Mouse (Mus musculus): Measurements from ENCODE around the gene Mecr. TPM values are rescaled to one million over a fixed set of nuclear protein-coding genes. Genes with fewer than 3 reads are reported as not detected.
"Not testable (repeated sequence)": the region's sequence is repeated elsewhere in the genome, so short reads cannot be mapped to it uniquely, and the experiment has no call there.

Gene Mecr
- polyA plus RNA-seq (2015; fragmentation: Nextera tagmentation; extraction: Ambion mirVana): 57.5 and 66.0 TPM in 2 replicates

- Histone ChIP-seq H3K9me3 (no peaks in the 10 kb centered on the region), H3K27me3 (replicated peaks) (peaks cover 4% of the 10 kb centered on the region; the same call in 1 of the 2 replicates), H3K4me2 (peak within 1 kb of the TSS; percentile 79), H3K4me3 (replicated peaks) (peak within 1 kb of the TSS; percentile 96), H3K9ac (peak within 1 kb of the TSS; percentile 77), H3K27ac (no peak within 1 kb of the TSS), H3K4me1 (peaks cover 17% of the 10 kb centered on the region), H3K36me3 (0 out of 2 replicates have a peak, but pooled peaks cover 2% of the 10 kb centered on the region)
- peak; percentile 74 for ATAC-seq (ENCODE audit: insufficient read depth, low FRiP score, low read depth)
- WGBS: under 1% methylated on average over 37 of the region's 37 CpGs
These were observed at the start of gene Mecr for GRCm38 (mm10) chr4:131843290-131843743. TSS of gene Mecr (plus strand) at chr4:131843470.

GRCm38 (mm10) chr4:131796312-131797080, 46.8 kb upstream of the Mecr start:
- no peak overlapping the region for H3K4me3 ChIP-seq (replicated peaks)
- 76% methylated on average over 14 of the region's 14 CpGs for WGBS
- H3K4me1 ChIP-seq: no peaks in the 10 kb centered on the region
- H3K27me3 ChIP-seq (replicated peaks): no peaks in the 10 kb centered on the region
- H3K9ac ChIP-seq: no peak overlapping the region
- H3K9me3 ChIP-seq: no peaks in the 10 kb centered on the region
- ATAC-seq (ENCODE audit: insufficient read depth, low FRiP score, low read depth): no peak
- H3K4me2 ChIP-seq: no peak overlapping the region
- H3K27ac ChIP-seq: no peak overlapping the region
- H3K36me3 ChIP-seq: no peaks in the 10 kb centered on the region

DNA sequence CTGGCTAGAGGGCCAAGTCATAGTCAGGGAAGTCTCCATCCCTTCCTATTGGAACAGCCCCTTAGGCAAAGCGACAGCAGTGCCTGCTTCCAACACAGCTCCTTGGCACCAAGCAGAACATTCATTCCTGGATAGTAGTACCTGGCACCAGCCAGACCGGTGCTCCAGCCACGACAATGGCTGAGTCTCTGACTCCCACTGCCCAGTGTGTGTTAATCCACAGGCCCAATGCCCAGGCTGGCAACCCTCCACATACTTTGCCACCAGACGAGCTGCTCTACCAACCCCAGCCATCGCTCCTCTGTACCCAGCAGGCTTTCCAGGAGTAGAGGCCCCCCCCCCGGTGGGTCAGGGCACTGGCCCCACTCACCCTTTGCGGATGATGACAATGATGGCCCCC, 45.8 kb upstream of the Mecr start:
- no peaks in the 10 kb centered on the region for H3K36me3 ChIP-seq
- H3K4me1 ChIP-seq: no peaks in the 10 kb centered on the region
- H3K27ac ChIP-seq: no peak overlapping the region
- no peak overlapping the region for H3K4me3 ChIP-seq (replicated peaks)
- ATAC-seq (ENCODE audit: insufficient read depth, low FRiP score, low read depth): no peak
- H3K4me2 ChIP-seq: no peak overlapping the region
- H3K27me3 ChIP-seq (replicated peaks): no peaks in the 10 kb centered on the region
- 79% methylated on average over 7 of the region's 7 CpGs for WGBS
- no peak overlapping the region for H3K9ac ChIP-seq
- no peaks in the 10 kb centered on the region for H3K9me3 ChIP-seq

GRCm38 (mm10) chr4:131797920-131798319, 45.4 kb upstream of the Mecr start:
- Histone ChIP-seq H3K4me1 (0 out of 2 replicates have a peak, but pooled peaks cover under 1% of the 10 kb centered on the region), H3K36me3 (no peaks in the 10 kb centered on the region), H3K9me3 (no peaks in the 10 kb centered on the region), H3K4me2 (no peak overlapping the region), H3K4me3 (replicated peaks) (no peak overlapping the region), H3K27ac (no peak overlapping the region), H3K9ac (no peak overlapping the region), H3K27me3 (replicated peaks) (no peaks in the 10 kb centered on the region)
- WGBS: 65% methylated on average over 12 of the region's 12 CpGs
- no peak for ATAC-seq (ENCODE audit: insufficient read depth, low FRiP score, low read depth)

DNA sequence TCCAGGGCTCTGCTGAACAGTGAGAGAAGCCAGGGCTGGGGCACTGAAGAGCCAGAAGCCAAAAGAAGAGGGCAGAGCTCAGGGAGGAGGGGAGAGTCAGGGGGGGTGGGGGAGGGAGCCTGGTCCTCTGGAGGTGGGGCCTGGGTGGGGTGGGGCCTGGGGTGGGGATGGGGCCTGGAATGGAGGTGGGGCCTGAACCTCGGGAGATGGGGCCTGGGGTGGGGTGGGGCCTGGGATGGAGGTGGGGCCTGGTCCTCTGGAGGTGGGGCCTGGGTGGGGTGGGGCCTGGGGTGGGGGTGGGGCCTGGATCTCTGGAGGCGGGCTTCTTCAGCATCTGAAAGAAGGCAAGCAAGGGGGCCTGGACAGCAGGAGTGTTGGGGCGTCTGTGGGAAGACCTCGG, 44.3 kb upstream of the Mecr start:
- Histone ChIP-seq H3K27ac (no peak overlapping the region), H3K4me2 (no peak overlapping the region), H3K4me3 (replicated peaks) (no peak overlapping the region), H3K27me3 (replicated peaks) (no peaks in the 10 kb centered on the region), H3K9me3 (no peaks in the 10 kb centered on the region), H3K36me3 (no peaks in the 10 kb centered on the region), H3K4me1 (peaks cover 7% of the 10 kb centered on the region; the same call in 1 of the 2 replicates), H3K9ac (no peak overlapping the region)
- ATAC-seq (ENCODE audit: insufficient read depth, low FRiP score, low read depth): no peak
- 56% methylated on average over 3 of the region's 4 CpGs for WGBS

DNA sequence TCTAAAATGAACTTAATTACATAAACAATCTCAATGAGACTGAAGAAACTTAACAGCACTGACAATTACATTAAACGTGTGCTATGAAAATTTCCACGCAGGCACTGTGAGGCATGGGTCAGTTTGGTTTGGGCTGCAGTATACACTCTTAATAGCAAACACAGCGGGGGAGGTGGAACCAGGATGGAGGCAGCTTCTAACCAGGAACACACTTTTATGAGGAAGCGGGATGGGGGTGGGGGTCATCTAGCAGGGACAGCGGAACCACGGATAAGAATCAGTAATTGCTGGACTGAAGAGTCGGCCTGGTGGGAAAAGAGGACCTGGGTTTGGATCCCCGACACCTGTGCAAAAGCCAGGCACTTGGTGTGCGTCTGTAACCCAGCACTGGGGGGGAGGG, 39.4 kb upstream of the Mecr start:
- H3K36me3 ChIP-seq: no peaks in the 10 kb centered on the region
- peaks cover 7% of the 10 kb centered on the region; the same call in 1 of the 2 replicates for H3K4me1 ChIP-seq
- ATAC-seq (ENCODE audit: insufficient read depth, low FRiP score, low read depth): no peak
- H3K4me2 ChIP-seq: no peak overlapping the region
- no peaks in the 10 kb centered on the region for H3K27me3 ChIP-seq (replicated peaks)
- H3K9me3 ChIP-seq: no peaks in the 10 kb centered on the region
- no peak overlapping the region; the same call in 1 of the 2 replicates for H3K27ac ChIP-seq
- no peak overlapping the region for H3K4me3 ChIP-seq (replicated peaks)
- no peak overlapping the region for H3K9ac ChIP-seq
- WGBS: 53% methylated on average over 9 of the region's 9 CpGs

GRCm38 (mm10) chr4:131804732-131805131, 38.5 kb upstream of the Mecr start:
- WGBS: 91% methylated on average over 5 of the region's 6 CpGs
- not testable (repeated sequence) for H3K4me2 ChIP-seq, H3K9me3 ChIP-seq

DNA sequence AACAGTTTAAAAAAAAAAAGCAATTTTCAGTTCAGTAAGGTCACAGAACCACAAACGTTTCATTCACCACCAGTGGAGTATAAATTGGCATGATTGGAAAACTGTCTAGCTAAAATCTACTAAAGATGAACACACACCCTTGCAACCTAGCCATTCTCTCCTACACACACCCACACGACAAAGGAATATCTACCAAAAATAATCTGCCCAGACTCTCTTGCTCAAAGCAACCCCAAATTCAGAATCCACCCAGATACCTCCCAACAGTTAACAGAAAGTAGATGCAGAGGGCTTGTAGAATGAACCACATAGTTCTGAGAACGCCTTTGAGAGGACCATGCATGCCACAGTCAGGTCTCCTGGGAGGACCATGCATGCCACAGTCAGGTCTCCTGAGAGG, 38.0 kb upstream of the Mecr start:
- Histone ChIP-seq H3K4me1 (peaks cover 7% of the 10 kb centered on the region; the same call in 1 of the 2 replicates), H3K27me3 (replicated peaks) (no peaks in the 10 kb centered on the region), H3K4me3 (replicated peaks) (no peak overlapping the region), H3K27ac (no peak overlapping the region), H3K4me2 (no peak overlapping the region), H3K9ac (no peak overlapping the region), H3K36me3 (no peaks in the 10 kb centered on the region), H3K9me3 (no peaks in the 10 kb centered on the region)
- no peak for ATAC-seq (ENCODE audit: insufficient read depth, low FRiP score, low read depth)
- WGBS: 70% methylated on average over 3 of the region's 3 CpGs

More at GRCm38 (mm10) chr4:131804732-131805131, 38.5 kb upstream of the Mecr start:
- H3K27ac ChIP-seq; H3K9ac ChIP-seq; H3K4me1 ChIP-seq; H3K27me3 ChIP-seq (replicated peaks); H3K36me3 ChIP-seq; H3K4me3 ChIP-seq (replicated peaks): not testable (repeated sequence)
- ATAC-seq (ENCODE audit: insufficient read depth, low FRiP score, low read depth): peak; percentile 54; the same call in 1 of the 2 replicates

- 71% methylated on average over 11 of the region's 11 CpGs for WGBS
- Histone ChIP-seq H3K9ac (no peak overlapping the region), H3K4me3 (replicated peaks) (no peak overlapping the region), H3K27ac (no peak overlapping the region), H3K4me2 (no peak overlapping the region), H3K36me3 (no peaks in the 10 kb centered on the region), H3K9me3 (no peaks in the 10 kb centered on the region), H3K4me1 (no peaks in the 10 kb centered on the region), H3K27me3 (replicated peaks) (no peaks in the 10 kb centered on the region)
- no peak for ATAC-seq (ENCODE audit: insufficient read depth, low FRiP score, low read depth)
These were observed 30.8 kb upstream of the Mecr start for GRCm38 (mm10) chr4:131812458-131812857.

GRCm38 (mm10) chr4:131813798-131814197, 29.5 kb upstream of the Mecr start:
- no peaks in the 10 kb centered on the region for H3K9me3 ChIP-seq
- H3K9ac ChIP-seq: no peak overlapping the region
- WGBS: 64% methylated on average over 7 of the region's 7 CpGs
- H3K27me3 ChIP-seq (replicated peaks): no peaks in the 10 kb centered on the region
- 0 out of 2 replicates have a peak, but pooled peaks cover under 1% of the 10 kb centered on the region for H3K4me1 ChIP-seq
- H3K36me3 ChIP-seq: 0 out of 2 replicates have a peak, but pooled peaks cover 3% of the 10 kb centered on the region
- no peak; the same call in 1 of the 2 replicates for ATAC-seq (ENCODE audit: insufficient read depth, low FRiP score, low read depth)
- no peak overlapping the region for H3K4me2 ChIP-seq
- no peak overlapping the region for H3K27ac ChIP-seq
- no peak overlapping the region for H3K4me3 ChIP-seq (replicated peaks)

DNA sequence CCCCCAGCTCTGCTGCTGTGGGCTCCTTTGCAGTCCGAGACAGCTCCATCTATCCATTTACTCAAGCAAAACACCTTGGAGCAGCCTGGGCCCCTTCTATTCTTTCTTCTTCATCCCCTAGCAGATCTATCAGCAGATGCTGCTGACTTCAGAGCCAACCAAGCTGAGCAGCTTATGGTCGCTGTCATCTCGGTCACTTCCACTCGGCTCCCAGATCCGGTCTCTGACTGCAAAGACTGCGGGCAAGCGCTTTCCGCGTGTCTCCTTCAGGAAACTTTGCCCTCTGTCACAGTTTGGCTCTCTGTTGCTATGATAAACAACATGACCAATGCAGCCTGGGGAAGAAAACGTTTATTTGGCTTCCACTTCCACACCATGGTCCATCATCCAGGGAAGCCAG, 28.4 kb upstream of the Mecr start:
- H3K9ac ChIP-seq: no peak overlapping the region
- no peak overlapping the region for H3K4me2 ChIP-seq
- 74% methylated on average over 10 of the region's 10 CpGs for WGBS
- H3K4me3 ChIP-seq (replicated peaks): no peak overlapping the region
- no peaks in the 10 kb centered on the region for H3K9me3 ChIP-seq
- 0 out of 2 replicates have a peak, but pooled peaks cover 8% of the 10 kb centered on the region for H3K4me1 ChIP-seq
- ATAC-seq (ENCODE audit: insufficient read depth, low FRiP score, low read depth): no peak
- H3K36me3 ChIP-seq: 0 out of 2 replicates have a peak, but pooled peaks cover 4% of the 10 kb centered on the region
- H3K27ac ChIP-seq: no peak overlapping the region
- H3K27me3 ChIP-seq (replicated peaks): no peaks in the 10 kb centered on the region

GRCm38 (mm10) chr4:131815774-131816173, 27.5 kb upstream of the Mecr start:
- Histone ChIP-seq H3K9me3 (no peaks in the 10 kb centered on the region), H3K4me2 (no peak overlapping the region), H3K4me3 (replicated peaks) (no peak overlapping the region), H3K4me1 (0 out of 2 replicates have a peak, but pooled peaks cover 8% of the 10 kb centered on the region), H3K36me3 (0 out of 2 replicates have a peak, but pooled peaks cover 4% of the 10 kb centered on the region), H3K27ac (no peak overlapping the region), H3K27me3 (replicated peaks) (no peaks in the 10 kb centered on the region), H3K9ac (no peak overlapping the region)
- ATAC-seq (ENCODE audit: insufficient read depth, low FRiP score, low read depth): peak; percentile 56; the same call in 1 of the 2 replicates
- WGBS: 56% methylated on average over 10 of the region's 10 CpGs

Measured in stomach, embryonic 15.5 days (tissue).